Mouse (Mus musculus): ENCODE measurements around the gene Uhrf1bp1l.

- TF ChIP-seq POLR2A (IDR thresholded peaks at IDR 0.05; ENCODE audit: borderline replicate concordance, low read depth, low read length) (no peak), CTCF (IDR thresholded peaks at IDR 0.05; ENCODE audit: low read depth, low read length) (no peak)
Measured at GRCm38 (mm10) chr10:89755231-89755630, 10.4 kb downstream of the Uhrf1bp1l start.
